Mouse (Mus musculus) liver, embryonic 11.5 days (tissue): ENCODE results near the gene Timm10b. TPM values are rescaled to one million over a fixed set of nuclear protein-coding genes. Genes with fewer than 3 reads are reported as not detected.

Source experiments
- ATAC-seq: fragments of 200-750 bp; cut with Nextera tagmentation; replicated peaks from 2 replicates; pipeline ENCODE4 v1.8.0; 2017; ENCODE audit warnings: moderate number of reproducible peaks, mild to moderate bottlenecking, moderate TSS enrichment, moderate library complexity; ENCODE audit not compliant: low FRiP score
- DNase-seq: peaks from one replicate; pipeline ENCODE4 v3.0.0-alpha.2; 2017; ENCODE audit warnings: low spot score
- H3K27ac ChIP-seq: fragments of 300-500 bp; sonication (generic); 2 replicates; pipeline ENCODE4 v1.5.1; 2014; ENCODE audit warnings: mild to moderate bottlenecking, low read depth, low read length, control low read depth
- H3K27me3 ChIP-seq: fragments of 300-500 bp; sonication (generic); replicated peaks from 2 replicates; pipeline ENCODE4 v1.6.1; 2014; ENCODE audit warnings: low read length, mixed read lengths; ENCODE audit not compliant: control insufficient read depth, insufficient read depth
- H3K36me3 ChIP-seq: fragments of 300-500 bp; sonication (generic); 2 replicates; pipeline ENCODE4 v1.6.1; 2014; ENCODE audit warnings: mild to moderate bottlenecking, low read length, moderate library complexity, mixed read lengths; ENCODE audit not compliant: control insufficient read depth, insufficient read depth
- H3K4me1 ChIP-seq: fragments of 300-500 bp; sonication (generic); replicated peaks from 2 replicates; pipeline ENCODE4 v1.6.1; 2014; ENCODE audit warnings: low read length, mixed read lengths; ENCODE audit not compliant: control insufficient read depth, insufficient read depth
- H3K4me2 ChIP-seq: fragments of 300-500 bp; sonication (generic); 2 replicates; pipeline ENCODE4 v1.6.1; 2014; ENCODE audit warnings: mild to moderate bottlenecking, control low read depth, moderate library complexity
- H3K4me3 ChIP-seq: fragments of 300-500 bp; sonication (generic); 2 replicates; pipeline ENCODE4 v1.5.1; 2014; ENCODE audit warnings: low read depth, low read length, control low read depth
- H3K9ac ChIP-seq: fragments of 300-500 bp; sonication (generic); 2 replicates; pipeline ENCODE4 v1.6.1; 2014; ENCODE audit warnings: low read depth, low read length, control low read depth
- H3K9me3 ChIP-seq: fragments of 300-500 bp; sonication (generic); 2 replicates; pipeline ENCODE4 v1.6.1; 2016; ENCODE audit warnings: low read length, inconsistent platforms, mixed read lengths; ENCODE audit not compliant: control insufficient read depth
- WGBS: fragments of 180-500 bp; shearing (Covaris S2); extraction: QIAGEN DNeasy Blood & Tissue Kit; methylation state at CpG from one replicate; pipeline ENCODE4 v1.1.7; 2014; 5-methylcytosine and 5-hydroxymethylcytosine counted together
- polyA plus RNA-seq: library from polyadenylated mRNA; unstranded; fragments of >200 nt; fragmentation: Nextera tagmentation; extraction: Ambion mirVana; gene quantifications from 2 replicates; pipeline ENCODE4 v1.2.1, GENCODE M21; 2014

The Timm10b gene
- polyA plus RNA-seq, 1 experiment from 2014 or later: 242 TPM

DNA sequence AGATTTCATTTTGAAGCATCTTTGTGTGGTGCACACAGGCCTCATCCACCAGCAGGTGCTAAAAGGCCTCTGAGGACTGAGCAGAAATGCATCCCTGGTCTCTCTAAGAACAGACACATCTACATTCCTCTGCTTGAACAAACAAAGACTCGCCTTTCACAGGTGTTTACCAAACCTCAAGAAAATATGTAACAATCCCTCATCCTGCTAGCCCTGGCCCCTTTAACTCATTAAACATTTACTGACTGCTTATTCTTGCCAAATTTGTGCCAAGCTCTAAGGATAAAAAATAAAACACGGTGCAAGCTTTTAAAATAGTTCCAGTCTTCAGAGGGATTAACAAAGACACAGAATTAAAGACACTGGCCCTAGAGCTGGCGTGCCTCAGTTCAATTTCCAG lies 20.2 kb upstream of the Timm10b start:
- no peak overlapping the region for H3K4me3 ChIP-seq
- no peak overlapping the region for H3K27ac ChIP-seq
- H3K27me3 ChIP-seq: no peaks in the 10 kb centered on the region
- H3K9me3 ChIP-seq: no peaks in the 10 kb centered on the region
- no peak for ATAC-seq
- no peaks in the 10 kb centered on the region for H3K4me1 ChIP-seq
- H3K36me3 ChIP-seq: peaks cover 16% of the 10 kb centered on the region; the same call in 1 of the 2 replicates
- DNase-seq: no peak
- no peak overlapping the region for H3K4me2 ChIP-seq
- WGBS: 71% methylated on average over 3 of the region's 3 CpGs
- H3K9ac ChIP-seq: no peak overlapping the region

DNA sequence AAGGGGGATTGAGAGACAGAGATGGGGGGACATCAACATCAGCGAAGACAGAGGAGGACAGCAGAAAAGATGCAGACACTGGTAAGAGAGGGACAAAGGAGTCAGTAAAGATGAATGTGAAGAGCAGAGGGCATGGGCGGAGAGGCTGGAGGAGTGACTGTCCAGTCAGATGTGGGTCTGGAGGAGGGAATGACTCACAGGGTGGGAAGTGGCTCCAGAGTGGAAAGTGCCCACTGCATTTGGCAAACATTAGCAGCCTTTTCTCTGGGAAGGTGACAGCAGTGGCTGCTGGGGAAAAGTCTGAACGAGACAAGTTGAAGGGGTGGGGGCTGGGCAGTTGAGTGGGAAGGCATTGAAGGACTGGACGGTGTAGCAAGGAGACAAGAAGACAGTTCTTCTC lies 18.8 kb upstream of the Timm10b start:
- Histone ChIP-seq H3K36me3 (peaks cover 16% of the 10 kb centered on the region; the same call in 1 of the 2 replicates), H3K9ac (no peak overlapping the region), H3K27ac (no peak overlapping the region), H3K4me2 (no peak overlapping the region), H3K27me3 (no peaks in the 10 kb centered on the region), H3K4me3 (no peak overlapping the region), H3K4me1 (no peaks in the 10 kb centered on the region), H3K9me3 (no peaks in the 10 kb centered on the region)
- 75% methylated on average over 4 of the region's 4 CpGs for WGBS
- no peak for DNase-seq
- no peak for ATAC-seq

DNA sequence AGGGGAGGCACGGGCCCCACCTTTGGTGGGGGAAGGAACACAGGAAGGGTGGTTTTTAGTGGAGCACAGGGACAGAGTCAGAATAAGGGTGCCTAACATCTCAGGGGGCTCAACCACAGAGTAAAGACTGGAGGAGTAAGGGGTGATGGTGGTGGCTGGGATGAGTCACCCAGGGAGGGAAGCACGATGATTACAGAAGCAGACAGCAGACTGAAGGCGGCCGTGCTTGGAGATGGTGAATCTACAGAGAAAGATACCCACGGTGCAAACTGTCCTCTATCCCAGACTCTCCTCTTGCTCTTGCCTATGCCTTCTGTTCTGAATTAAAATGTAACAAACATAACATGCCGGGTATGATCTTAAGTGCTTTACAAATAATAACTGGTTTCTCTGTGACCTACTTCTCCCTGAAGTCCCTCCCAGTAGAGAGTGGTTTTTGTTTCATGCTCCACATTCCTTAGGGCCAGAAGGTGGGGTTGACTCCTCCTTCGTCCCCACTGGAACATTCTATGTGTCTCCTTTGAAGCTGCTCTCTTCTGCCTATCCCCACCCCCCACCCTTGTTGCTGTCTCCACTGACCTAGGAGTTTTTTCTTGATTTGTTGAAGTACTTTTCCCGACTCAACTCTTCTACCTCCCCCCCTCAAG lies 18.1 kb upstream of the Timm10b start:
- Histone ChIP-seq H3K4me2 (no peak overlapping the region), H3K27me3 (no peaks in the 10 kb centered on the region), H3K4me3 (no peak overlapping the region), H3K4me1 (no peaks in the 10 kb centered on the region), H3K9me3 (no peaks in the 10 kb centered on the region), H3K27ac (no peak overlapping the region), H3K36me3 (peaks cover 14% of the 10 kb centered on the region; the same call in 1 of the 2 replicates), H3K9ac (no peak overlapping the region)
- WGBS: 75% methylated on average over 8 of the region's 8 CpGs
- ATAC-seq (no peak), DNase-seq (no peak)

- Histone ChIP-seq H3K9me3 (no peaks in the 10 kb centered on the region), H3K27ac (no peak overlapping the region), H3K9ac (no peak overlapping the region), H3K4me1 (no peaks in the 10 kb centered on the region; the same call in 1 of the 2 replicates), H3K4me2 (no peak overlapping the region), H3K4me3 (no peak overlapping the region), H3K36me3 (peaks cover 2% of the 10 kb centered on the region; the same call in 1 of the 2 replicates), H3K27me3 (no peaks in the 10 kb centered on the region)
- no peak for DNase-seq
- no peak for ATAC-seq
- 79% methylated on average over 6 of the region's 6 CpGs for WGBS
Measured at GRCm38 (mm10) chr7:105625397-105625796, 14.5 kb upstream of the Timm10b start.

- 24% methylated on average over 3 of the region's 3 CpGs for WGBS
- H3K4me1 ChIP-seq: no peaks in the 10 kb centered on the region; the same call in 1 of the 2 replicates
- no peak overlapping the region for H3K27ac ChIP-seq
- no peaks in the 10 kb centered on the region for H3K27me3 ChIP-seq
- no peak for DNase-seq
- no peaks in the 10 kb centered on the region for H3K9me3 ChIP-seq
- H3K4me3 ChIP-seq: no peak overlapping the region
- no peak overlapping the region for H3K4me2 ChIP-seq
- no peak overlapping the region for H3K9ac ChIP-seq
- 0 out of 2 replicates have a peak, but pooled peaks cover 2% of the 10 kb centered on the region for H3K36me3 ChIP-seq
- ATAC-seq: no peak
Measured at GRCm38 (mm10) chr7:105628633-105629032, 11.2 kb upstream of the Timm10b start.

- H3K4me1 ChIP-seq: peaks cover 4% of the 10 kb centered on the region; the same call in 1 of the 2 replicates
Measured at GRCm38 (mm10) chr7:105632551-105632972, 7.3 kb upstream of the Timm10b start.

DNA sequence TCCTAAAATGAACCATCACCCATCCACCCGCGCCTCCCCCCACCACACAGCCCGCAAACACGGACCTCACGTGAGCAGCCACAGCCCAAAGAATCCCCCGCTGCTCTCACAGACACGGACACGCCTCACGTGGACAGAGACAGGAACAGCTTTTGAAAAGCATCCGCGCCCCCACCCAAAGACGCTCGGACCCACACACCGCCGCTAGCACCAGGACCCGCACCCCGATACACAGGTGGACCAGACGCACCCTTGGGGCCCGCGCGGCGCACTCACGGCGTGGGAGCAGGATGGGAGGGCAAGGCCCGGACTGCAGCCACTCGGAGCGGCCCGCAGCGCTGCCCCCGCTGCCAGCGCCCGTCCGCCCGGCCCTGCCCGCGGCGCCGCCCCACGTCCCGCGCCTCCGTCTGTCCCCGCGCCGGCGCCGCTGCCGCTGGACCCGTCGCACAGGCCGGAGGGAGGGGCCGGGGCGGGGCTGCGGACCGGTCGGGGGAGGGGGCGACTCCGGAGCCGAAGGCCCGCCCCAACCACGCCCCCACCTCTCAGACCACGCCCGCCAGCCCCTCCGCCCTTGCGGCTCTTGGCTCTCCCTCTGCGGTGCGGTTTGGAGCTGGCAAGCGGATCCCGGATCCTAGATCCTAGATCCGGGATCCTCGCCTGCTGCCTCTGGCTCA lies 6.6 kb upstream of the Timm10b start, which contains the start of gene Trim3:
Trim3 (minus strand) TSS at position 445 of the 674 bp plus-strand sequence.
- DNase-seq (peak; percentile 90), ATAC-seq (peak; percentile 88)
- peak within 1 kb of the TSS; percentile 83 for H3K4me3 ChIP-seq
- no peak within 1 kb of the TSS; the same call in 1 of the 2 replicates for H3K27ac ChIP-seq
- peaks cover 9% of the 10 kb centered on the region; the same call in 1 of the 2 replicates for H3K36me3 ChIP-seq
- H3K4me1 ChIP-seq: peaks cover 4% of the 10 kb centered on the region; the same call in 1 of the 2 replicates
- H3K9me3 ChIP-seq: no peaks in the 10 kb centered on the region
- H3K27me3 ChIP-seq: no peaks in the 10 kb centered on the region
- H3K9ac ChIP-seq: peak within 1 kb of the TSS; percentile 76
- peak within 1 kb of the TSS; percentile 79 for H3K4me2 ChIP-seq
- 1% methylated on average over 58 of the region's 71 CpGs for WGBS

More at GRCm38 (mm10) chr7:105632551-105632972, 7.3 kb upstream of the Timm10b start:
- Histone ChIP-seq H3K9ac (no peak overlapping the region), H3K27me3 (no peaks in the 10 kb centered on the region), H3K36me3 (peaks cover 7% of the 10 kb centered on the region; the same call in 1 of the 2 replicates), H3K4me2 (peak overlapping the region; percentile 79), H3K27ac (no peak overlapping the region), H3K4me3 (peak overlapping the region; percentile 83), H3K9me3 (no peaks in the 10 kb centered on the region)
- 20% methylated on average over 4 of the region's 4 CpGs for WGBS
- DNase-seq: no peak
- no peak; the same call in 1 of the 2 replicates for ATAC-seq

DNA sequence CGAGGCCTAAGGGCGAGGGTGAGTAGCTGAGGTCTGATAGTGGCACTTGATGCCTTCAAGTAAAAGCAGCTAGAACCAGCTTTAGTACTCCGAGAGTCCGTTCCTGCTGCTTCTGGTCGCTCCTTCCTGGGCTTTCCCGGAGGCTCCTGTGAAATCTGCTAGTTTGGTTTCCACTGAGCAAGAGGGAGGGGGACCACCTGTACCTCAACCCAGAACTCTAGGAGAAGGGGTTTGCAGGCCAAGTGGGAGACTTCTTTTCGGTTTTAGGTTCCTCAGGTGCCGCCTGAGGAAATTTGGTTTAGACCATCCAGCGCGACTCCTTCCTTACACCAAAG lies 6.1 kb upstream of the Timm10b start:
- DNase-seq (no peak), ATAC-seq (no peak)
- Histone ChIP-seq H3K4me3 (peak overlapping the region; percentile 83), H3K36me3 (peaks cover 9% of the 10 kb centered on the region; the same call in 1 of the 2 replicates), H3K4me2 (peak overlapping the region; percentile 79), H3K9ac (peak overlapping the region; percentile 76), H3K9me3 (no peaks in the 10 kb centered on the region), H3K27me3 (no peaks in the 10 kb centered on the region), H3K4me1 (peaks cover 4% of the 10 kb centered on the region; the same call in 1 of the 2 replicates), H3K27ac (no peak overlapping the region)
- 7% methylated on average over 10 of the region's 10 CpGs for WGBS
